Mouse (Mus musculus) heart, postnatal 4 days (tissue): Measurements from ENCODE around the gene Iqsec3. TPM values are rescaled to one million over a fixed set of nuclear protein-coding genes. Genes with fewer than 3 reads are reported as not detected.

Experiments used
- microRNA-seq, 2 experiments: library from miRNA; unstranded; fragments of <30 nt; microRNA quantifications; one replicate each; pipeline ENCODE4 v1.2.0; 2021 to 2022
- total RNA-seq, 2 experiments: library from RNA; stranded (reverse); gene quantifications; 2 replicates each; pipeline ENCODE4 v1.2.3; 2021

The Iqsec3 gene
- total RNA-seq, 2 experiments from 2014 or later: 0.19 to 0.32 TPM

Small RNAs within 50 kb of the gene (microRNA-seq; reads per million reads assigned to microRNA genes)
- gene Gm24855: 0 reads per million in 2 experiments

Other genes with a start within 250 kb of the Iqsec3 start
- under 1 TPM; 0.67 to 0.68 TPM for gene Usp18, start 227.8 kb downstream of the Iqsec3 start, total RNA-seq
- gene Slc6a13, start 173.5 kb downstream of the Iqsec3 start, total RNA-seq: 1 to 10 TPM; 3.7 to 4.7 TPM
- under 1 TPM; 0.27 to 0.29 TPM for gene Slc6a12, start 130.6 kb downstream of the Iqsec3 start, total RNA-seq
- 1 to 10 TPM; 5.3 to 6.7 TPM for gene A2m, start 161.7 kb upstream of the Iqsec3 start, total RNA-seq